Mouse (Mus musculus): ENCODE results near the gene Zc3h7a. TPM values are rescaled to one million over a fixed set of nuclear protein-coding genes. Genes with fewer than 3 reads are reported as not detected.
A peak's percentile ranks its signal among the peaks of the same experiment; 100 is the strongest.
"Not testable (repeated sequence)": the region's sequence is repeated elsewhere in the genome, so short reads cannot be mapped to it uniquely, and the experiment has no call there.

Zc3h7a gene
- polyA plus RNA-seq, 1 experiment from 2014 or later, result 98.5 TPM

DNA sequence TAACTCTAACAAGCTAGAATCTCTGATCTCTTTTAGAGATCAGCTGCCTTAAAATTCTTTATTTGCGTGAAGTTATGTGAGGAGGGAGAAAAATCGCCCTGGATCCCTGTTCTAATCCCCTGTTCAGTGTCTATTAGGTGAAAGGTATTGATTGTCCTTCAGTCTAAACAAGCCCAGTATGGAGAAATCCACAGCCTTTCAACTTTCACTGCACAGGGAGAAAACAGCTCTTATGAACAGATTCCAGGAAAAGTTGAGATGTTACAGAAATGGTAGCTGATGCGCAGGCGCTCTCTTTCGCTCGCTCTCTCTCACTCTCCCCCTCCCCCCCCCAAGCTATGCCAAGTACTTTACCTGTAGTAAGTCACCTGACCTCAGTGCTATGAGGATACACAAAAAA is 4.5 kb downstream of the Zc3h7a start:
- no peak overlapping the region for H3K4me3 ChIP-seq (ENCODE audit: low read depth, low read length)
- no peaks in the 10 kb centered on the region for H3K4me1 ChIP-seq (ENCODE audit: control insufficient read depth, insufficient read depth, low read length)
- no peaks in the 10 kb centered on the region for H3K27me3 ChIP-seq (ENCODE audit: control insufficient read depth, insufficient read depth, low read length)
- no peak overlapping the region for H3K27ac ChIP-seq (replicated peaks; ENCODE audit: low read depth, low read length)
- H3K9me3 ChIP-seq (replicated peaks; ENCODE audit: control insufficient read depth, low read length), result no peaks in the 10 kb centered on the region
- DNase-seq (ENCODE audit: low spot score) (no peak), ATAC-seq (replicated peaks; ENCODE audit: insufficient number of reproducible peaks, low FRiP score, low TSS enrichment, low read depth) (no peak)
- H3K36me3 ChIP-seq (replicated peaks; ENCODE audit: control insufficient read depth, insufficient read depth, low read depth, low read length), result no peaks in the 10 kb centered on the region
- H3K4me2 ChIP-seq (ENCODE audit: low read depth, low read length), result no peak overlapping the region
- no peak overlapping the region for H3K9ac ChIP-seq (replicated peaks; ENCODE audit: low read length)
- 86% methylated on average over 6 of the region's 6 CpGs for WGBS

DNA sequence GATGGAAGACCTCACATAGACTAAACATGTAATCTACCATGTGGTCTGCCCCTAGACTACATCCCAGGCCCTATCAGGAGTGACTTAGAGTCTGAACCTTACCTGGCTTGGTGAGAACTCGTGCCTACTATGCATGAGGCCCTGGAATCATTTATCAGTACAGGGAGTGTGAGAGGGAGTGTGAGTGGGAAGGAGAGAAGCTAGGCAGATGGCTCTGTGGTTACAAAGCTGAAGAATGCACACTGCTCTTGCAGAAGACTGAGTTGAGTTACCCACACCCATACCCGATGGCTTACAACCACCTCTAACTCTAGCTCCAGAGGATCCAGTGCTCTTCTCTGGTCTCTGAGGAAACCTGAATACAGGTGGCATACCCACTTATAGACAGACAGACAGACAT is 9.8 kb downstream of the Zc3h7a start:
- H3K27ac ChIP-seq (replicated peaks; ENCODE audit: low read depth, low read length), result no peak overlapping the region
- ATAC-seq (replicated peaks; ENCODE audit: insufficient number of reproducible peaks, low FRiP score, low TSS enrichment, low read depth) (no peak), DNase-seq (ENCODE audit: low spot score) (no peak)
- WGBS, result 89% methylated on average over 2 of the region's 2 CpGs
- no peak overlapping the region for H3K9ac ChIP-seq (replicated peaks; ENCODE audit: low read length)
- no peaks in the 10 kb centered on the region for H3K36me3 ChIP-seq (replicated peaks; ENCODE audit: control insufficient read depth, insufficient read depth, low read depth, low read length)
- H3K9me3 ChIP-seq (replicated peaks; ENCODE audit: control insufficient read depth, low read length), result no peaks in the 10 kb centered on the region
- no peaks in the 10 kb centered on the region for H3K27me3 ChIP-seq (ENCODE audit: control insufficient read depth, insufficient read depth, low read length)
- H3K4me3 ChIP-seq (ENCODE audit: low read depth, low read length), result no peak overlapping the region
- H3K4me2 ChIP-seq (ENCODE audit: low read depth, low read length), result no peak overlapping the region
- no peaks in the 10 kb centered on the region for H3K4me1 ChIP-seq (ENCODE audit: control insufficient read depth, insufficient read depth, low read length)

DNA sequence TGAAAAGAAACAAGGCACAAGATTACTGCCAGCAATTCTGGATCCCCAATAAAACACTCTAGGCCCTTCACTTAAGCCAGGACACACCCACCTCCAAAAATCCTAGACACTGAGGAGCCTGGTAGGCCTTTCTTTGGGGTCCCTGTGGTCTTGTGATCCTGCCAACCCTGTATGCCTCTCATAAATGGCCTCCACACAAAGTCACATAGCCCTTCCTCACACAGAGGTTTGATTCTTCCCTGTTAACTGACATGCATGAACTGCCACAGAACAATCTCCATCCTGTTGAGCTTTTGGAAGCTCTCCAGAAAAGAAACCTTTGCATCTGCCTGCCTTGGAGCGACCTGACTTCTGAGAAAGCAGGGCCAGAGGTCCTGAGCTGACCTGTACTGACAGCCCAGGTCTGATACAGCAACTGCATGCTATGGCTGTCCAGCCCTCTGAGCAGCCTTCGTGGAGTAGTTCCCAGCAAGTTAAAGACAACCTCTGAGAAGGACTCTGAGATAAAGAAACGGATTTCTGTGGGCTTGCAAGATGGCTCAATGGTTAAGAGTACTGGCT is 11.4 kb downstream of the Zc3h7a start:
- DNase-seq (ENCODE audit: low spot score) (no peak), ATAC-seq (replicated peaks; ENCODE audit: insufficient number of reproducible peaks, low FRiP score, low TSS enrichment, low read depth) (no peak)
- H3K4me3 ChIP-seq (ENCODE audit: low read depth, low read length), result no peak overlapping the region
- no peak overlapping the region for H3K27ac ChIP-seq (replicated peaks; ENCODE audit: low read depth, low read length)
- no peak overlapping the region for H3K4me2 ChIP-seq (ENCODE audit: low read depth, low read length)
- no peaks in the 10 kb centered on the region for H3K9me3 ChIP-seq (replicated peaks; ENCODE audit: control insufficient read depth, low read length)
- H3K4me1 ChIP-seq (ENCODE audit: control insufficient read depth, insufficient read depth, low read length), result no peaks in the 10 kb centered on the region
- 81% methylated on average over 3 of the region's 3 CpGs for WGBS
- no peaks in the 10 kb centered on the region for H3K36me3 ChIP-seq (replicated peaks; ENCODE audit: control insufficient read depth, insufficient read depth, low read depth, low read length)
- H3K27me3 ChIP-seq (ENCODE audit: control insufficient read depth, insufficient read depth, low read length), result no peaks in the 10 kb centered on the region
- H3K9ac ChIP-seq (replicated peaks; ENCODE audit: low read length), result no peak overlapping the region

- ATAC-seq (replicated peaks; ENCODE audit: insufficient number of reproducible peaks, low FRiP score, low TSS enrichment, low read depth); H3K27me3 ChIP-seq (ENCODE audit: control insufficient read depth, insufficient read depth, low read length); H3K4me2 ChIP-seq (ENCODE audit: low read depth, low read length); H3K4me1 ChIP-seq (ENCODE audit: control insufficient read depth, insufficient read depth, low read length); DNase-seq (ENCODE audit: low spot score); H3K9ac ChIP-seq (replicated peaks; ENCODE audit: low read length); H3K9me3 ChIP-seq (replicated peaks; ENCODE audit: control insufficient read depth, low read length); H3K36me3 ChIP-seq (replicated peaks; ENCODE audit: control insufficient read depth, insufficient read depth, low read depth, low read length); H3K27ac ChIP-seq (replicated peaks; ENCODE audit: low read depth, low read length); H3K4me3 ChIP-seq (ENCODE audit: low read depth, low read length): not testable (repeated sequence)
- 64% methylated on average over 1 of the region's 3 CpGs for WGBS
Observed at GRCm38 (mm10) chr16:11157721-11158120, 18.5 kb downstream of the Zc3h7a start.

DNA sequence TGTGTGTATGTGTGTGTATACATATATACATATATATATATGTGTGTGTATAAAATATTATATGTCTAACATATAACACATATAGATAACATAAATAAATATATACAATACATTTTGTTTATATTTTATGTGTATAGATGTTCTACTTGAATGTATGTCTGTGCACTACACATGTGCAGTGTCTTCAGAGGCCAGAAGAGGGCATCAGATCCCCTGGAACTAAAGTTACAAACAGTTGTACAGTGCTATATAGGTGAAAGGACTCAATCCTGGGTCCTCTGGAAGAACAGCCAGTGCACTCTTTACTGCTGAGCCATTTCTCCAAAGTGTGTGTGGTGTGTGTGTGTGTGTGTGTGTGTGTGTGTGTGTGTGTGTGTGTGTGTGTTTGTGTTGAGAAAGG is 21.7 kb downstream of the Zc3h7a start:
- Histone ChIP-seq H3K4me2 (ENCODE audit: low read depth, low read length) (no peak overlapping the region), H3K27ac (replicated peaks; ENCODE audit: low read depth, low read length) (no peak overlapping the region), H3K4me3 (ENCODE audit: low read depth, low read length) (no peak overlapping the region), H3K36me3 (replicated peaks; ENCODE audit: control insufficient read depth, insufficient read depth, low read depth, low read length) (peaks cover 7% of the 10 kb centered on the region), H3K9me3 (replicated peaks; ENCODE audit: control insufficient read depth, low read length) (no peaks in the 10 kb centered on the region), H3K27me3 (ENCODE audit: control insufficient read depth, insufficient read depth, low read length) (no peaks in the 10 kb centered on the region), H3K4me1 (ENCODE audit: control insufficient read depth, insufficient read depth, low read length) (no peaks in the 10 kb centered on the region), H3K9ac (replicated peaks; ENCODE audit: low read length) (no peak overlapping the region)
- no peak for ATAC-seq (replicated peaks; ENCODE audit: insufficient number of reproducible peaks, low FRiP score, low TSS enrichment, low read depth)
- no peak for DNase-seq (ENCODE audit: low spot score)

- not testable (repeated sequence) for H3K27me3 ChIP-seq (ENCODE audit: control insufficient read depth, insufficient read depth, low read length); H3K36me3 ChIP-seq (replicated peaks; ENCODE audit: control insufficient read depth, insufficient read depth, low read depth, low read length); H3K4me2 ChIP-seq (ENCODE audit: low read depth, low read length); DNase-seq (ENCODE audit: low spot score); ATAC-seq (replicated peaks; ENCODE audit: insufficient number of reproducible peaks, low FRiP score, low TSS enrichment, low read depth); H3K27ac ChIP-seq (replicated peaks; ENCODE audit: low read depth, low read length); H3K9me3 ChIP-seq (replicated peaks; ENCODE audit: control insufficient read depth, low read length); H3K4me3 ChIP-seq (ENCODE audit: low read depth, low read length); H3K9ac ChIP-seq (replicated peaks; ENCODE audit: low read length); H3K4me1 ChIP-seq (ENCODE audit: control insufficient read depth, insufficient read depth, low read length)
- 14% methylated on average over 54 of the region's 56 CpGs for WGBS
Observed at GRCm38 (mm10) chr16:11143706-11144483, 32.3 kb downstream of the Zc3h7a start.

DNA sequence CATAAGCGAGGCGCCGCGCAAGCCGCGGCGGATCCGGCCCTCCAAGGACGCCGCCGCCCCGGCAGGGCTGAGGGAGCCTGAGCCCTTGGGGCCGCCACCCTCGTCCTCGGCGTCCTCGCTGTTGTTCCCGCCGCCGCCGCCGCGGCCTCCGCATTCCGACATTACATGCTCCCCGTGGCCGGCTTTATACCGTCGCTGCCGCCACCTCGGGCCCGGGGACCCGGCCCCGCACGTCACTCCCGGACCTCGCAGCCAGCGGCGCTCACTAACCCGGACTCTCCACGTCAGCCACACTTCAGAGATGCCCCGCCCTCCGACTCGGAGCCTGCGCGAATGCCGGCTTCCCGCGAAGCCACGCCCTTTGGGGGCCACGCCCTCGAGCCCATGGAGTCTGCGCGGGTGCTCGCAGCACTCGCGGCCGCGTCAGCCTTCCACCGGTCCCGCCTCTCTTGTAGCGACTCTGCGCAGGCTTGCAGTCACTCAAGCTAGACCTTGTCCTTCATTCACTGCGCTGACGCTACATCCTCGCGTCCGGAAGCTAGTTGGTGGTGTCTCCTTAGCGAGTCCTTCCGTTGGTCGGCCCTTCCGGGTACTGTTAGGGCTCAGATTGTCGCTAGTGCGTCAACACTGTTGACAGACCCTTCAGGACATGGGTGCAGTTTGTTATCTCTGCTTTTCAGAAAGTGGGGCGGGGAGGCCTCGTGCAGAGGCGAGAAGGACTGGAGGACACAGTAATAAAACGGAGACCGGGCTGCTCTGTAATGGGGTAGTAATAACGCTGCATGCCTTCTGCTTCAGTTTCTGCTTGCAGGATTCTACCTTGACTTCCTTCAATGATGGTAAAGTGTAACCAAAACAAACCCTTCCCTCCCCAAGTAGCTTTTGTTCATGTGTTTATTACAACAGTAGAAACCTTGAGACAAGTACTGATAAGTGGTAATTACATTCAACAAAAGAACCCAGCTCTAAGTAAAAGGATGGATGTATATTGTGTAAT is 41.5 kb downstream of the Zc3h7a start, which contains the start of gene Txndc11:
TSS of gene Txndc11 (minus strand) at position 303 of the 997 bp plus-strand sequence.
- no peaks in the 10 kb centered on the region; the same call in 1 of the 2 replicates for H3K4me1 ChIP-seq (ENCODE audit: control insufficient read depth, insufficient read depth, low read length)
- H3K27me3 ChIP-seq (ENCODE audit: control insufficient read depth, insufficient read depth, low read length), result no peaks in the 10 kb centered on the region
- peak within 1 kb of the TSS; percentile 63 for H3K27ac ChIP-seq (replicated peaks; ENCODE audit: low read depth, low read length)
- no peaks in the 10 kb centered on the region for H3K9me3 ChIP-seq (replicated peaks; ENCODE audit: control insufficient read depth, low read length)
- H3K9ac ChIP-seq (replicated peaks; ENCODE audit: low read length), result peak within 1 kb of the TSS; percentile 73
- DNase-seq (ENCODE audit: low spot score) (peak; percentile 99), ATAC-seq (replicated peaks; ENCODE audit: insufficient number of reproducible peaks, low FRiP score, low TSS enrichment, low read depth) (peak; percentile 100)
- under 1% methylated on average over 73 of the region's 80 CpGs for WGBS
- peak within 1 kb of the TSS; percentile 79 for H3K4me2 ChIP-seq (ENCODE audit: low read depth, low read length)
- peak within 1 kb of the TSS; percentile 79 for H3K4me3 ChIP-seq (ENCODE audit: low read depth, low read length)
- peaks cover 2% of the 10 kb centered on the region for H3K36me3 ChIP-seq (replicated peaks; ENCODE audit: control insufficient read depth, insufficient read depth, low read depth, low read length)

Data from embryonic facial prominence, embryonic 11.5 days (tissue).